Mouse (Mus musculus) liver (tissue): ENCODE data around the gene Olfr981.
"Not testable (repeated sequence)": the region's sequence is repeated elsewhere in the genome, so short reads cannot be mapped to it uniquely, and the experiment has no call there.

ENCODE experiments used
- DNase-seq: peaks from one replicate; pipeline ENCODE4 v3.0.0-alpha.2; 2020; ENCODE audit warnings: mixed read lengths

The Olfr981 gene

DNA sequence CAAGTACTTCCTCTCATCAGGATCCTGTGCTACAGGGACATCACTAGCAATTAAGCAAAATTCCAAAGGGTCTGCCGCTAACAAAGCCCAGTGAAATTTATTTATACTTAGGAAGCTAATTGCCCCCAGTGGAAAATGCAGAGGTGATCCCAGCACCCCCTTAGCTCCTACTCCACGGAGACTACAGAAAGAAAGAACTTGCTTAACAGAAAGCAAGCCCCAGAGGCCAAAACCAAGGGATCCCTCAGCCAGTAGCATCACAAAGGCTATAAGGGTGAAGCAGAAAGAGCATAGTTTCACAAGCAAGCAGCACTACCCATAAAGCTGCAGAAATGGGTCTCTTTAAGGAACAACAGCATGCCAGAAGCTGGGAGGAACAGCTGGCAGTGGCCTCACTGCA, at the start of gene Olfr981:
TSS of gene Olfr981 (plus strand) at position 301 of the 400 bp plus-strand sequence.
- DNase-seq: no peak

DNA sequence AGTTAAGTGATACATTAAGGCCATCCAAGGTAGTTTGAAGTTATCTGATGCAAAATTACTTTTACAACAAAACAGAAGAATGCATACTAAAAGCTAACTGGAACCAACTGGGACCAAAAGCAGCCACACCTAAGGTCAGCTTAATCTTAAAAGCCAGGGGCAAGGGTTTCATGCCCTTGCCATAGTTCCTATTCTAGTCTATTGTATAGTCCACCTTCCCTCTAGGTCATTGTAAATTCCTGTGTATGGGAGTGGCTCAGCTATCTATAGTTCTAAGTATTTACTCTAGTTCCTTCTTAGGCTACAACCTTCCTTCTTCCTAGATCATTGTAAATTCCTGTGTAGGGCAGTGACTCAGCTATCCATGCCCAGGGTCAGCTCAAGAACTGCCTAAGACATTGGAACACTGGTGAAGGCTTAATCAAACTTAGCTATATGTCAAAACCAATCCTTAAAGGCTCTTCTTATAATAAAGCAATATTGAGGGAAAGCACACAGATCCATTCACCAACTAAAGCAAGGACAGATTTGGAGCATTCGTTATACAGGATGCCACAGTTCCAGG, 44.6 kb upstream of the Olfr981 start:
- DNase-seq: not testable (repeated sequence)

DNA sequence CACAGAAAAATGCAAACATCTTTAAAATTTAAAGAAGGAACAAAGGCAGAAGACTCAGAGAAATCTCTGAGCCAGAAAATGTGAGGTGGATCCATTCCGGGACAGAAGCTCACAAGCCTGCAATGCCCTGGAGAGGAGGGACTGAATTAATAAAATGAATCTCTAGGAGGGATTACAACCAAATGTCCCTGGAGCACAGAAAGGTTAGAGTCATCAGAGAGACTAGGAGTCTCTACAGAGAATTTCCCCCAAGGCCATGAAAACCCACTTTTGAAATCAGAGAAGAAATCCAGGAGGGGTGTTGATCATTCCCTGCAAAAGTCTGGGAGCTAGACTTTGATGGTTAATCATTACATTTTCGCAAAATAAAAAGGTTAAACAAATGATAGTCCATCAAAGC, 29.5 kb upstream of the Olfr981 start, which contains the start of gene Olfr978:
TSS of gene Olfr978 (plus strand) at position 301 of the 400 bp plus-strand sequence.
- no peak for DNase-seq

DNA sequence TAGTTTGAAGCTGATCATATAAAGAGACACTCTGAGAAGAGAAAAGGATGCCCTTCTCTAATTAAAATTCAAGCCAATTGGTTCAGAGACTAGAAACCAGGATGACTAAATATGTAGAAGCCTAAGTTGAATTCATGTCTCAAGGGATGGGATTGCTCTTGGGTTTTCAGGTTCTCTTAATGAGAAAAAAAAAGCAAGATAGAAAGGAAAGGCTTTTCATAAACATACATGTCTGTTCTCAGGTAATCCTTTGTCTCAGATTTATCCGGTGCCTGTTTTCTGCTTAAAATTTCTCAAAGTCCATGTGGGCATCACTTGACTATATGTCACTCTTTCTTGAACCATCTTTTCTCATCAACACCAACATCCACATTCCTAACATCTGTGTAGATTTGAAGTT, 17.9 kb upstream of the Olfr981 start, which contains the start of gene Olfr979:
TSS of gene Olfr979 (minus strand) at position 101 of the 400 bp plus-strand sequence.
- no peak for DNase-seq

DNA sequence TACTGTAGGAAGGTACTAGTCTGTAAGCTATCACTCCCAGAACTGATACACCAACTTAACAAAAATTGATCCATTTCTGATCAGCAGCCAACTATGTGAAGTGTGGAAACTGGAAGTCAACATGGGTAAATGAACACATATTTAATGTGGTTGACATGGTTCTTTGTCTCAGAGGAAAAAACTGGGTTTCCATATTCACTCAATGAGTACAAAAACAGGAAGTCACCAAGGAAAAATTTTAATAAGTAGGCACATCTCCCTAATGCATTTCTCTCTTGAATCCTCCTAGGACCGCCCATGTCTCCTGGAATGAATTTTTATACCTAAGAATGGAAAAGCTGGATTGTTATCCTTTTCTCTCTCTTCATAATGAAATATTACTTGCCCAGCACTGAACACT, 11.8 kb upstream of the Olfr981 start, which contains the start of gene Olfr980:
TSS of gene Olfr980 (minus strand) at position 101 of the 400 bp plus-strand sequence.
- no peak for DNase-seq

DNA sequence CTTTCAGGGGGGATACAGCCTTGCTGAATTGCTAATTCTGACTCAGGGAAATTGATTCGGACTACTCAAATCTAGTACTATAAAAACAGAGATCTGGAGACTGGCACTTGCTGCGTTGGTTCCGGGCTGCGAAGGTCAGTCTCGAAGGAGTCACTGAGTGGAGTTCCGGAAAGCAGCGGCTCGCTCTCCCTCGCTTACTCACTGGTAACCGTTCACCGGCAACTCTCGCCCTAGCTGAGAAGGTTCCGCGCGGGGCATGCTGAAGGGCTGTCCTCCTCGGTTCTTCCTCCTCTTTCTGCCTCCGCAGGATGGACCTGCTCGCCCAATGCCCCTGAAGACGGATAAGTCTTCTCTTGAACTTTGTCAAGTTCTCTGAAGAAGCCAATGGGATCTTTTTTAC, 28.9 kb downstream of the Olfr981 start:
- no peak for DNase-seq

DNA sequence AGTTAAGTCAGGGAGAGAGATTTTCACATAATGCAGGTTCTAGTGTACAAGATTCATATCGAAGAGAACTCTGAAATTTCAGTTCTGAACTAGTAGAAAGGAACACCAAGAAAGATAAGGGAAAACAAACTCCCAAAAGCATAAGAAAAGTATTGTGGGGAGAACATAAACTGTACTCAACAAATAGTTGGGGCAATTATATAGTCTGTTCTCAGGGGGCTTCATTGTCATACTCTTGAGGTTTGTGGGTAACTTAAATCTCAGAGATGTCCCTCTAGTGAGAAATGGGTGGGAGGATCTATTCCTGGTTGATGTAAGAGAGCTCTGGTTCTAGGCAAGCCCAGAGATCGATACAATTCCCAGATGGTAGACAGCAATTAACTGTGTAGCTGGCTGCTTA, 52.3 kb downstream of the Olfr981 start, which contains the start of gene Olfr982:
TSS of gene Olfr982 (plus strand) at position 301 of the 400 bp plus-strand sequence.
- DNase-seq: no peak
